Mouse (Mus musculus) neural tube, embryonic 15.5 days (tissue): ENCODE measurements around the gene Crtac1. TPM values are rescaled to one million over a fixed set of nuclear protein-coding genes. Genes with fewer than 3 reads are reported as not detected.
A peak's percentile ranks its signal among the peaks of the same experiment; 100 is the strongest.

Experiments
- ATAC-seq: fragments of 200-750 bp; cut with Nextera tagmentation; 2 replicates; pipeline ENCODE4 v1.8.0; 2017; ENCODE audit warnings: mild to moderate bottlenecking, moderate TSS enrichment, moderate library complexity; ENCODE audit not compliant: low FRiP score
- H3K27ac ChIP-seq: fragments of 300-500 bp; sonication (generic); replicated peaks from 2 replicates; pipeline ENCODE4 v1.5.1; 2015; ENCODE audit warnings: mild to moderate bottlenecking, inconsistent platforms
- H3K27me3 ChIP-seq: fragments of 300-500 bp; sonication (generic); replicated peaks from 2 replicates; pipeline ENCODE4 v1.6.1; 2015; ENCODE audit warnings: inconsistent platforms
- H3K36me3 ChIP-seq: fragments of 300-500 bp; sonication (generic); 2 replicates; pipeline ENCODE4 v1.6.1; 2015; ENCODE audit warnings: inconsistent platforms
- H3K4me1 ChIP-seq: fragments of 300-500 bp; sonication (generic); 2 replicates; pipeline ENCODE4 v1.6.1; 2015; ENCODE audit warnings: inconsistent platforms
- H3K4me2 ChIP-seq: fragments of 300-500 bp; sonication (generic); 2 replicates; pipeline ENCODE4 v1.6.1; 2015; ENCODE audit warnings: inconsistent platforms, mild to moderate bottlenecking, moderate library complexity
- H3K4me3 ChIP-seq: fragments of 300-500 bp; sonication (generic); replicated peaks from 2 replicates; pipeline ENCODE4 v1.5.1; 2015; ENCODE audit warnings: mild to moderate bottlenecking, inconsistent platforms
- H3K9ac ChIP-seq: fragments of 300-500 bp; sonication (generic); replicated peaks from 2 replicates; pipeline ENCODE4 v1.6.1; 2015; ENCODE audit warnings: mild to moderate bottlenecking, inconsistent platforms
- H3K9me3 ChIP-seq: fragments of 300-500 bp; sonication (generic); replicated peaks from 2 replicates; pipeline ENCODE4 v1.6.1; 2016; ENCODE audit warnings: inconsistent platforms
- WGBS: fragments of 180-500 bp; shearing (Covaris S2); methylation state at CpG from one replicate; pipeline ENCODE4 v1.1.7; 2015; ENCODE audit warnings: mixed read lengths; 5-methylcytosine and 5-hydroxymethylcytosine counted together
- polyA plus RNA-seq: library from polyadenylated mRNA; unstranded; fragments of >200 nt; fragmentation: Nextera tagmentation; extraction: Ambion mirVana; gene quantifications from 2 replicates; pipeline ENCODE4 v1.2.1, GENCODE M21; 2015

The Crtac1 gene
- polyA plus RNA-seq, 1 experiment from 2014 or later = 71.4 TPM

- Histone ChIP-seq H3K4me2 (no peak overlapping the region), H3K36me3 (no peaks in the 10 kb centered on the region), H3K27me3 (peaks cover 2% of the 10 kb centered on the region; the same call in 1 of the 2 replicates), H3K4me3 (no peak overlapping the region), H3K4me1 (peaks cover 9% of the 10 kb centered on the region; the same call in 1 of the 2 replicates), H3K9me3 (no peaks in the 10 kb centered on the region), H3K27ac (0 out of 2 replicates have a peak overlapping the region, but pooled peaks have one; percentile 33), H3K9ac (no peak overlapping the region)
- ATAC-seq = no peak
- WGBS = 78% methylated on average over 8 of the region's 8 CpGs
Observed at GRCm38 (mm10) chr19:42415042-42415441, 16.5 kb downstream of the Crtac1 start.

- peak overlapping the region; percentile 70; the same call in 1 of the 2 replicates for H3K27ac ChIP-seq
- 32% methylated on average over 5 of the region's 5 CpGs for WGBS
- no peaks in the 10 kb centered on the region for H3K36me3 ChIP-seq
- no peak overlapping the region for H3K4me2 ChIP-seq
- no peak for ATAC-seq
- no peak overlapping the region for H3K4me3 ChIP-seq
- no peaks in the 10 kb centered on the region for H3K9me3 ChIP-seq
- H3K9ac ChIP-seq = 0 out of 2 replicates have a peak overlapping the region, but pooled peaks have one; percentile 44
- peaks cover 2% of the 10 kb centered on the region; the same call in 1 of the 2 replicates for H3K27me3 ChIP-seq
- H3K4me1 ChIP-seq = peaks cover 30% of the 10 kb centered on the region
Observed at GRCm38 (mm10) chr19:42409856-42410255, 21.7 kb downstream of the Crtac1 start.

GRCm38 (mm10) chr19:42409226-42409625, 22.4 kb downstream of the Crtac1 start:
- Histone ChIP-seq H3K27me3 (peaks cover 2% of the 10 kb centered on the region; the same call in 1 of the 2 replicates), H3K9ac (peak overlapping the region; percentile 44), H3K9me3 (no peaks in the 10 kb centered on the region), H3K27ac (peak overlapping the region; percentile 70), H3K36me3 (no peaks in the 10 kb centered on the region), H3K4me2 (peak overlapping the region; percentile 50), H3K4me1 (peaks cover 30% of the 10 kb centered on the region), H3K4me3 (peak overlapping the region; percentile 17)
- 1% methylated on average over 19 of the region's 19 CpGs for WGBS
- ATAC-seq = peak; percentile 74

- no peaks in the 10 kb centered on the region for H3K9me3 ChIP-seq
- no peak overlapping the region for H3K4me2 ChIP-seq
- ATAC-seq = no peak
- H3K9ac ChIP-seq = no peak overlapping the region
- H3K4me1 ChIP-seq = peaks cover 18% of the 10 kb centered on the region
- H3K27me3 ChIP-seq = no peaks in the 10 kb centered on the region
- no peak overlapping the region for H3K4me3 ChIP-seq
- 88% methylated on average over 15 of the region's 15 CpGs for WGBS
- no peaks in the 10 kb centered on the region for H3K36me3 ChIP-seq
- no peak overlapping the region for H3K27ac ChIP-seq
Observed at GRCm38 (mm10) chr19:42404364-42404763, 27.2 kb downstream of the Crtac1 start.

- Histone ChIP-seq H3K4me1 (0 out of 2 replicates have a peak, but pooled peaks cover 3% of the 10 kb centered on the region), H3K27ac (no peak overlapping the region), H3K9me3 (no peaks in the 10 kb centered on the region), H3K4me3 (no peak overlapping the region), H3K9ac (no peak overlapping the region), H3K36me3 (no peaks in the 10 kb centered on the region), H3K4me2 (no peak overlapping the region), H3K27me3 (no peaks in the 10 kb centered on the region)
- ATAC-seq = no peak
- WGBS = 75% methylated on average over 3 of the region's 3 CpGs
Observed at GRCm38 (mm10) chr19:42399974-42400373, 31.6 kb downstream of the Crtac1 start.

GRCm38 (mm10) chr19:42397281-42397680, 34.3 kb downstream of the Crtac1 start:
- WGBS = 22% methylated on average over 11 of the region's 11 CpGs
- Histone ChIP-seq H3K4me1 (peaks cover 15% of the 10 kb centered on the region; the same call in 1 of the 2 replicates), H3K9ac (no peak overlapping the region), H3K27me3 (no peaks in the 10 kb centered on the region), H3K4me3 (no peak overlapping the region), H3K27ac (no peak overlapping the region), H3K4me2 (no peak overlapping the region), H3K9me3 (no peaks in the 10 kb centered on the region), H3K36me3 (no peaks in the 10 kb centered on the region)
- ATAC-seq = no peak

- Histone ChIP-seq H3K4me3 (no peak overlapping the region), H3K27ac (no peak overlapping the region), H3K27me3 (no peaks in the 10 kb centered on the region), H3K4me1 (peaks cover 28% of the 10 kb centered on the region), H3K4me2 (no peak overlapping the region), H3K36me3 (no peaks in the 10 kb centered on the region), H3K9ac (no peak overlapping the region), H3K9me3 (no peaks in the 10 kb centered on the region)
- 44% methylated on average over 2 of the region's 2 CpGs for WGBS
- no peak for ATAC-seq
Observed at GRCm38 (mm10) chr19:42394848-42395534, 36.6 kb downstream of the Crtac1 start.

- Histone ChIP-seq H3K4me2 (no peak overlapping the region), H3K4me1 (peaks cover 28% of the 10 kb centered on the region), H3K4me3 (no peak overlapping the region), H3K27ac (no peak overlapping the region), H3K36me3 (no peaks in the 10 kb centered on the region), H3K9ac (no peak overlapping the region), H3K27me3 (no peaks in the 10 kb centered on the region), H3K9me3 (no peaks in the 10 kb centered on the region)
- no peak for ATAC-seq
- WGBS = 46% methylated on average over 4 of the region's 4 CpGs
Observed at GRCm38 (mm10) chr19:42393920-42394319, 37.7 kb downstream of the Crtac1 start.

- no peak for ATAC-seq
- no peak overlapping the region for H3K4me2 ChIP-seq
- no peak overlapping the region for H3K9ac ChIP-seq
- H3K36me3 ChIP-seq = no peaks in the 10 kb centered on the region
- H3K4me3 ChIP-seq = no peak overlapping the region
- H3K9me3 ChIP-seq = no peaks in the 10 kb centered on the region
- 72% methylated on average over 8 of the region's 8 CpGs for WGBS
- no peaks in the 10 kb centered on the region for H3K27me3 ChIP-seq
- H3K4me1 ChIP-seq = peaks cover 26% of the 10 kb centered on the region
- H3K27ac ChIP-seq = no peak overlapping the region
Observed at GRCm38 (mm10) chr19:42392094-42392493, 39.5 kb downstream of the Crtac1 start.

- Histone ChIP-seq H3K27me3 (no peaks in the 10 kb centered on the region), H3K36me3 (no peaks in the 10 kb centered on the region), H3K27ac (0 out of 2 replicates have a peak overlapping the region, but pooled peaks have one; percentile 33), H3K4me2 (no peak overlapping the region), H3K4me1 (peaks cover 37% of the 10 kb centered on the region), H3K4me3 (no peak overlapping the region), H3K9me3 (no peaks in the 10 kb centered on the region), H3K9ac (no peak overlapping the region)
- WGBS = 86% methylated on average over 14 of the region's 14 CpGs
- ATAC-seq = no peak
Observed at GRCm38 (mm10) chr19:42389574-42389973, 42.0 kb downstream of the Crtac1 start.

- Histone ChIP-seq H3K27me3 (no peaks in the 10 kb centered on the region; the same call in 1 of the 2 replicates), H3K27ac (peak overlapping the region; percentile 0; the same call in 1 of the 2 replicates), H3K36me3 (no peaks in the 10 kb centered on the region), H3K4me2 (peak overlapping the region; percentile 48), H3K9me3 (no peaks in the 10 kb centered on the region), H3K4me1 (peaks cover 43% of the 10 kb centered on the region), H3K4me3 (no peak overlapping the region), H3K9ac (no peak overlapping the region)
- ATAC-seq = peak; percentile 19; the same call in 1 of the 2 replicates
- 10% methylated on average over 15 of the region's 15 CpGs for WGBS
Observed at GRCm38 (mm10) chr19:42384981-42385598, 46.5 kb downstream of the Crtac1 start.
